Mouse (Mus musculus) left cerebral cortex, adult 18-20 months (tissue): ENCODE measurements around the gene Dcaf7. TPM values are rescaled to one million over a fixed set of nuclear protein-coding genes. Genes with fewer than 3 reads are reported as not detected.

Source experiments
- DNase-seq, 2 experiments: peaks; one replicate each; pipeline ENCODE4 v3.0.0; 2021 to 2022; ENCODE audit warnings: low spot score in 2 of 2, mixed read lengths in 1 of 2
- total RNA-seq, 2 experiments: library from RNA; stranded (reverse); gene quantifications; 2 replicates each; pipeline ENCODE4 v1.2.3; 2021

Gene Dcaf7
- total RNA-seq, 2 experiments from 2014 or later: 128 to 138 TPM

GRCm38 (mm10) chr11:106102866-106103265 lies 66.2 kb downstream of the Dcaf7 start:
- no peak for DNase-seq

- no peak for DNase-seq
Measured at GRCm38 (mm10) chr11:106106047-106106587, 69.4 kb downstream of the Dcaf7 start.

Other genes with a start within 250 kb of the Dcaf7 start
- 100 to 1,000 TPM; 102 TPM for gene Cyb561, start 83.5 kb upstream of the Dcaf7 start, total RNA-seq
- gene Ace, start 68.9 kb upstream of the Dcaf7 start, total RNA-seq: 10 to 100 TPM; 14.3 to 18.6 TPM
- gene Ace3, start 42.2 kb upstream of the Dcaf7 start, total RNA-seq: not detected
- 1 to 10 TPM; 2.1 to 2.6 TPM for gene Kcnh6, start 28.7 kb upstream of the Dcaf7 start, total RNA-seq
- 10 to 100 TPM; 17.9 to 19.7 TPM for gene Taco1, start 29.2 kb downstream of the Dcaf7 start, total RNA-seq
- gene Map3k3, start 47.7 kb downstream of the Dcaf7 start, total RNA-seq: 10 to 100 TPM; 30.7 to 31.0 TPM
- gene Gm10840, start 124.0 kb downstream of the Dcaf7 start, total RNA-seq: 1 to 10 TPM in 1 of 2 experiments, not detected in 1; 1.6 TPM
- gene Limd2, start 124.0 kb downstream of the Dcaf7 start, total RNA-seq: 10 to 100 TPM; 94.9 to 97.0 TPM
- 10 to 100 TPM; 24.8 to 29.8 TPM for gene Strada, start 165.3 kb downstream of the Dcaf7 start, total RNA-seq
- gene Ccdc47, start 179.5 kb downstream of the Dcaf7 start, total RNA-seq: 10 to 100 TPM; 84.2 to 91.5 TPM
- gene Ddx42, start 180.1 kb downstream of the Dcaf7 start, total RNA-seq: 10 to 100 TPM; 64.4 to 68.0 TPM
- gene Ftsj3, start 219.2 kb downstream of the Dcaf7 start, total RNA-seq: 10 to 100 TPM; 25.9 to 26.9 TPM
- 100 to 1,000 TPM; 211 to 215 TPM for gene Psmc5, start 219.3 kb downstream of the Dcaf7 start, total RNA-seq
- gene Smarcd2, start 236.1 kb downstream of the Dcaf7 start, total RNA-seq: 10 to 100 TPM; 16.6 to 16.9 TPM
- gene Tcam1, start 239.8 kb downstream of the Dcaf7 start, total RNA-seq: under 1 TPM in 1 of 2 experiments, not detected in 1; 0.12 TPM